Mouse (Mus musculus): ENCODE results near the gene Ngfr. TPM values are rescaled to one million over a fixed set of nuclear protein-coding genes. Genes with fewer than 3 reads are reported as not detected.

Ngfr gene
- polyA plus RNA-seq, 1 experiment from 2014 or later: 40.8 TPM

DNA sequence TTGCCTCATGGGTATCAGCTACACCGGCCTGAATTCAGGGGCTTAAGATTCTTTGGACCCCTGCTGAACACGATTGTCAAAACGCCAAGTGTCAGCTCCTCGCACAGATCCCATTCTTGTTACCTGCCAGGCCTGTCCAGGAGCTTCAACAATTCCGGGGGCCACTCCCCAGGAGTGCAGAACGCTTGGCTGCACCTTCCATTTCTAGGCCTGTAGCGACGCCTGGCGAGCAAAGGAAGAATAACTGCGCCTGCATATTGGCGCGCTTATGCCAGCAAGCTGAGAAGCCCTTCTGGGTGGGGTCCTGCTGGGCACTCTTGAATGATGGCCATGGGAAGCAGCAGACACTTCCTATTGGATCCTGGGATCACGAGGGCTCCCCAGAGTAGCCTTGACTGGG is 66.0 kb downstream of the Ngfr start:
- no peak overlapping the region for H3K4me3 ChIP-seq (ENCODE audit: low read depth, low read length)

DNA sequence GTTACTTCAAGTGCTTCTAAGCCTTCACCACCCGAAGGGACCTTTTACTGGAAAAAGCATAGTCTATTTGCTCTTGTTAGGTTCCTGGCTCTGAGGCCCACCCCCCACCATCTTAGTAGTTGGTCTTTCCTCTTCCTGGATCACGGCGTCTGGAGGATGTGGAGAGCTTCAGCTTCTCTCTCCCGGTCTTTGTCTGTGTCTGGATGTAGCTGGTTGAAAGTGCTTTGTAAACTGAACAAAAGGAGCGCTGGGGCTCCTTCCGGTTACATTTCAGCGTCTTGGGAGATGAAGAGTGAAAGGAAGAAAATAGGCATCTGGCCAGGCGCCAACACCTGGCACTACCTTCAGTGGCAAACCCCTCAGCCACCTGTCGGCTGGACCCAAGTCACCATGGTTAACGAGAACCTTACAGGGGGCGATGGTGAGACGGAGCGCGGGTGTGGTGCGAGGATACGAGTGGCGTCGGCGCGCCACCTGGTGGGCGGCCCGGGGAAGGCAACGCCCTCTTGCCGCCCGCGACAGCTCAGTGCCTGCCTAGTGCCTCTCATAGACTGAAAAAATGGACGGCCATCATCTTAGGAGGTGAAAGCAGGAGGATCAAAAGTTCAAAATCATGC is 67.0 kb downstream of the Ngfr start:
- H3K36me3 ChIP-seq (ENCODE audit: control insufficient read depth, insufficient read depth, low read length): no peaks in the 10 kb centered on the region
- peak overlapping the region; percentile 37 for H3K4me2 ChIP-seq (ENCODE audit: low read depth, low read length)
- no peaks in the 10 kb centered on the region for H3K27me3 ChIP-seq (ENCODE audit: control insufficient read depth, insufficient read depth, low read length)
- WGBS: 5% methylated on average over 27 of the region's 27 CpGs
- no peaks in the 10 kb centered on the region for H3K4me1 ChIP-seq (ENCODE audit: control insufficient read depth, insufficient read depth, low read length)
- ATAC-seq (ENCODE audit: low read depth): peak; percentile 79
- H3K9me3 ChIP-seq (ENCODE audit: control insufficient read depth, low read length): no peaks in the 10 kb centered on the region
- H3K27ac ChIP-seq (ENCODE audit: low read depth, low read length): no peak overlapping the region
- no peak overlapping the region for H3K9ac ChIP-seq (replicated peaks; ENCODE audit: low read depth, low read length)
- H3K4me3 ChIP-seq (ENCODE audit: low read depth, low read length): peak overlapping the region; percentile 2; the same call in 1 of the 2 replicates

More for the DNA sequence above, 66.0 kb downstream of the Ngfr start:
- H3K36me3 ChIP-seq (ENCODE audit: control insufficient read depth, insufficient read depth, low read length): no peaks in the 10 kb centered on the region
- H3K4me2 ChIP-seq (ENCODE audit: low read depth, low read length): peak overlapping the region; percentile 37; the same call in 1 of the 2 replicates
- peak; percentile 59 for ATAC-seq (ENCODE audit: low read depth)
- no peak overlapping the region for H3K27ac ChIP-seq (ENCODE audit: low read depth, low read length)
- no peaks in the 10 kb centered on the region for H3K27me3 ChIP-seq (ENCODE audit: control insufficient read depth, insufficient read depth, low read length)
- no peaks in the 10 kb centered on the region for H3K4me1 ChIP-seq (ENCODE audit: control insufficient read depth, insufficient read depth, low read length)
- no peaks in the 10 kb centered on the region for H3K9me3 ChIP-seq (ENCODE audit: control insufficient read depth, low read length)
- no peak overlapping the region for H3K9ac ChIP-seq (replicated peaks; ENCODE audit: low read depth, low read length)
- 1% methylated on average over 13 of the region's 13 CpGs for WGBS

DNA sequence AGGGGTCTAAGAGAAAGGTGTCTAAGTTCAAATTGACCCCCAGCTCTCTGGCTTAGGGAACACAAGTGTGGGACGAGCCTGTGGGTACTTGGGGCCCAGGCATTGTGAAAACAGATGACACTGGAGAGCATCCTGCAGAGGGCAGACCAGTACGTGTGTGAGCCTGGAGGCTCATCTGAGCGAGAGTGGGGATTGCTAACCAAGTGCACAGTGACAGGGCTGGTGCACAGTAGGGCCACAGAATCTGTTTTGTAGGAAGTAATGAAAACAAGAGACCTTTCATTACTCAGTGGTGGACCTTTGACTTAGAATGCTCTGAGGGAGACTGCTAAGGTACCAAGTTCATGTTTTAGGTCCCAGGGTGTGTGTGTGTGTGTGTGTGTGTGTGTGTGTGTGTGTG is 67.5 kb downstream of the Ngfr start:
- 66% methylated on average over 3 of the region's 3 CpGs for WGBS
- ATAC-seq (ENCODE audit: low read depth): no peak
- H3K4me3 ChIP-seq (ENCODE audit: low read depth, low read length): no peak overlapping the region
- no peak overlapping the region for H3K4me2 ChIP-seq (ENCODE audit: low read depth, low read length)
- H3K4me1 ChIP-seq (ENCODE audit: control insufficient read depth, insufficient read depth, low read length): no peaks in the 10 kb centered on the region
- H3K36me3 ChIP-seq (ENCODE audit: control insufficient read depth, insufficient read depth, low read length): no peaks in the 10 kb centered on the region
- H3K27me3 ChIP-seq (ENCODE audit: control insufficient read depth, insufficient read depth, low read length): no peaks in the 10 kb centered on the region; the same call in 1 of the 2 replicates
- H3K27ac ChIP-seq (ENCODE audit: low read depth, low read length): no peak overlapping the region
- no peaks in the 10 kb centered on the region for H3K9me3 ChIP-seq (ENCODE audit: control insufficient read depth, low read length)
- no peak overlapping the region for H3K9ac ChIP-seq (replicated peaks; ENCODE audit: low read depth, low read length)

GRCm38 (mm10) chr11:95519299-95519698 is 68.2 kb downstream of the Ngfr start:
- Histone ChIP-seq H3K4me3 (ENCODE audit: low read depth, low read length) (no peak overlapping the region), H3K27ac (ENCODE audit: low read depth, low read length) (no peak overlapping the region), H3K9ac (replicated peaks; ENCODE audit: low read depth, low read length) (no peak overlapping the region), H3K27me3 (ENCODE audit: control insufficient read depth, insufficient read depth, low read length) (peaks cover 5% of the 10 kb centered on the region), H3K4me1 (ENCODE audit: control insufficient read depth, insufficient read depth, low read length) (peaks cover 7% of the 10 kb centered on the region; the same call in 1 of the 2 replicates), H3K4me2 (ENCODE audit: low read depth, low read length) (no peak overlapping the region), H3K36me3 (ENCODE audit: control insufficient read depth, insufficient read depth, low read length) (no peaks in the 10 kb centered on the region), H3K9me3 (ENCODE audit: control insufficient read depth, low read length) (no peaks in the 10 kb centered on the region)
- ATAC-seq (ENCODE audit: low read depth): no peak
- 36% methylated on average over 10 of the region's 10 CpGs for WGBS

Other genes with a start within 250 kb of the Ngfr start
- 155 and 163 TPM in 2 replicates for gene Slc35b1, start 203.0 kb downstream of the Ngfr start, polyA plus RNA-seq (2014; fragmentation: Nextera tagmentation; extraction: Ambion mirVana)
- 166 and 198 TPM in 2 replicates for gene Spop, start 173.7 kb downstream of the Ngfr start, polyA plus RNA-seq (2014; fragmentation: Nextera tagmentation; extraction: Ambion mirVana)
- 0.57 and 1.4 TPM in 2 replicates for gene Nxph3, start 73.2 kb downstream of the Ngfr start, polyA plus RNA-seq (2014; fragmentation: Nextera tagmentation; extraction: Ambion mirVana)
- 183 and 185 TPM in 2 replicates for gene Phb, start 79.2 kb upstream of the Ngfr start, polyA plus RNA-seq (2014; fragmentation: Nextera tagmentation; extraction: Ambion mirVana)
- 12.9 and 14.0 TPM in 2 replicates for gene Zfp652, start 124.9 kb upstream of the Ngfr start, polyA plus RNA-seq (2014; fragmentation: Nextera tagmentation; extraction: Ambion mirVana)
- gene B130006D01Rik, start 135.9 kb upstream of the Ngfr start, polyA plus RNA-seq (2014; fragmentation: Nextera tagmentation; extraction: Ambion mirVana): 1.4 and 2.5 TPM in 2 replicates
- 0.51 and 0.62 TPM in 2 replicates for gene Phospho1, start 236.8 kb upstream of the Ngfr start, polyA plus RNA-seq (2014; fragmentation: Nextera tagmentation; extraction: Ambion mirVana)
- gene Gngt2, start 249.5 kb upstream of the Ngfr start, polyA plus RNA-seq (2014; fragmentation: Nextera tagmentation; extraction: Ambion mirVana): 0.95 and 4.9 TPM in 2 replicates